8 mouse cellular contexts compared by ENCODE assay signal in genomic region chr9:107534408-107535202, GRCm38 (mm10). TPM values are rescaled to one million over a fixed set of nuclear protein-coding genes. Genes with fewer than 3 reads are reported as not detected.
DNase-seq lines count a peak whose midpoint lies in the region; ATAC-seq and TF ChIP-seq lines count a peak whose summit lies in the region.

No protein-coding gene starts in this region.

- H3K4me3 ChIP-seq in heart, postnatal 0 days (ENCODE audit: low read depth, low read length): peak overlapping the region; percentile 87
- H3K4me3 ChIP-seq in liver, embryonic 11.5 days (ENCODE audit: low read depth, low read length): peak overlapping the region; percentile 83
- peak overlapping the region; percentile 68 for H3K4me3 ChIP-seq in neural tube, embryonic 11.5 days (ENCODE audit: low read depth, low read length)

- H3K27me3 ChIP-seq in heart, postnatal 0 days (ENCODE audit: control insufficient read depth, insufficient read depth, low read length): no peaks in the 10 kb centered on the region
- H3K27me3 ChIP-seq in liver, embryonic 11.5 days (replicated peaks; ENCODE audit: control insufficient read depth, insufficient read depth, low read length): no peaks in the 10 kb centered on the region
- H3K27me3 ChIP-seq in neural tube, embryonic 11.5 days (ENCODE audit: control insufficient read depth, insufficient read depth, low read length): no peaks in the 10 kb centered on the region

- H3K9me3 ChIP-seq in heart, postnatal 0 days (replicated peaks; ENCODE audit: control insufficient read depth, low read length): no peaks in the 10 kb centered on the region
- no peaks in the 10 kb centered on the region for H3K9me3 ChIP-seq in liver, embryonic 11.5 days (ENCODE audit: control insufficient read depth, low read length)
- no peaks in the 10 kb centered on the region for H3K9me3 ChIP-seq in neural tube, embryonic 11.5 days (ENCODE audit: control insufficient read depth, low read length)

- H3K36me3 ChIP-seq in heart, postnatal 0 days (replicated peaks; ENCODE audit: control insufficient read depth, insufficient read depth, low read length): peaks cover 31% of the 10 kb centered on the region
- peaks cover 25% of the 10 kb centered on the region for H3K36me3 ChIP-seq in liver, embryonic 11.5 days (ENCODE audit: control insufficient read depth, insufficient read depth, low read length)
- peaks cover 12% of the 10 kb centered on the region; the same call in 1 of the 2 replicates for H3K36me3 ChIP-seq in neural tube, embryonic 11.5 days (ENCODE audit: control insufficient read depth, insufficient read depth, low read length)

- peak overlapping the region; percentile 80 for H3K9ac ChIP-seq in heart, postnatal 0 days (replicated peaks; ENCODE audit: low read depth, low read length)
- peak overlapping the region; percentile 94 for H3K9ac ChIP-seq in liver, embryonic 11.5 days (ENCODE audit: low read depth, low read length)
- peak overlapping the region; percentile 82 for H3K9ac ChIP-seq in neural tube, embryonic 11.5 days (ENCODE audit: low read length)

- peak overlapping the region; percentile 88 for H3K27ac ChIP-seq in heart, postnatal 0 days (ENCODE audit: low read depth)
- H3K27ac ChIP-seq in liver, embryonic 11.5 days (ENCODE audit: low read depth, low read length): peak overlapping the region; percentile 76
- no peak overlapping the region for H3K27ac ChIP-seq in neural tube, embryonic 11.5 days (ENCODE audit: low read depth, low read length)

- peak; percentile 0; the same call in 1 of the 2 replicates for ATAC-seq in heart, postnatal 0 days (ENCODE audit: insufficient read depth, low read depth)
- peak; percentile 28 for ATAC-seq in liver, embryonic 11.5 days (replicated peaks; ENCODE audit: low FRiP score)
- ATAC-seq in neural tube, embryonic 11.5 days (ENCODE audit: insufficient read depth, low FRiP score, low TSS enrichment): peak; percentile 15; the same call in 1 of the 2 replicates

- TF ChIP-seq EP300 in heart, postnatal 0 days (IDR thresholded peaks at IDR 0.05; ENCODE audit: low read depth): no peak

- H3K4me1 ChIP-seq in heart, postnatal 0 days (ENCODE audit: control insufficient read depth, insufficient read depth): peaks cover 28% of the 10 kb centered on the region
- peaks cover 22% of the 10 kb centered on the region for H3K4me1 ChIP-seq in liver, embryonic 11.5 days (replicated peaks; ENCODE audit: control insufficient read depth, insufficient read depth, low read length)
- H3K4me1 ChIP-seq in neural tube, embryonic 11.5 days (ENCODE audit: control insufficient read depth, insufficient read depth, low read length): peaks cover 27% of the 10 kb centered on the region

- intact Hi-C loops in left cerebral cortex, postnatal 25 days (cut with DNase I): loop anchor here (10.0 kb wide), 1 partner anchor 650 kb away; the partner anchor contains the start of gene Rbm15b

- DNase-seq in adrenal gland, adult (ENCODE audit: inconsistent age in 2 of 2, low spot score in 1 of 2): peak; percentile 56 to 73
- DNase-seq in adrenal gland, postnatal 4 days (ENCODE audit: low spot score in 2 of 2): no peak
- peak; percentile 30 to 39 for DNase-seq in thymus, postnatal 36 days
- DNase-seq in thymus, postnatal 0 days (ENCODE audit: low spot score): no peak
- DNase-seq in heart, postnatal 0 days (ENCODE audit: low spot score): no peak
- no peak for DNase-seq in liver, embryonic 11.5 days (ENCODE audit: low spot score)
- DNase-seq in neural tube, embryonic 11.5 days (ENCODE audit: low spot score): no peak
- no peak for DNase-seq in left cerebral cortex, postnatal 25 days (ENCODE audit: low spot score in 2 of 2)

- no peak for TF ChIP-seq CTCF in heart, postnatal 0 days (IDR thresholded peaks at IDR 0.05; ENCODE audit: low read depth)

- WGBS in heart, postnatal 0 days: under 1% methylated on average over 40 of the region's 40 CpGs
- WGBS in liver, embryonic 11.5 days: under 1% methylated on average over 40 of the region's 40 CpGs
- 1% methylated on average over 40 of the region's 40 CpGs for WGBS in neural tube, embryonic 11.5 days

- H3K4me2 ChIP-seq in heart, postnatal 0 days (ENCODE audit: low read depth, low read length): peak overlapping the region; percentile 99
- peak overlapping the region; percentile 98 for H3K4me2 ChIP-seq in liver, embryonic 11.5 days
- peak overlapping the region; percentile 100 for H3K4me2 ChIP-seq in neural tube, embryonic 11.5 days (ENCODE audit: low read depth)

RNA-seq across cellular contexts. Expression of gene Tmem115, which starts 0.9 kb away (rescaled TPM):
- 10 to 100 TPM; 40.8 to 44.6 TPM for total RNA-seq in adrenal gland, postnatal 4 days (2021)
- 35.0 and 37.1 TPM in 2 replicates for polyA plus RNA-seq in thymus, postnatal 0 days (2015; fragmentation: Nextera tagmentation; extraction: Ambion mirVana)
- 33.4 and 37.3 TPM in 2 replicates for total RNA-seq in heart, postnatal 0 days (2014; rRNA removed; ENCODE audit: low replicate concordance)
- 26.7 and 28.5 TPM in 2 replicates for polyA plus RNA-seq in heart, postnatal 0 days (2015; fragmentation: Nextera tagmentation; extraction: Ambion mirVana)
- polyA plus RNA-seq in liver, embryonic 11.5 days (2014; fragmentation: Nextera tagmentation; extraction: Ambion mirVana): 35.4 and 35.9 TPM in 2 replicates
- polyA plus RNA-seq in neural tube, embryonic 11.5 days (2014; fragmentation: Nextera tagmentation; extraction: Ambion mirVana): 47.0 and 47.2 TPM in 2 replicates
- 10 to 100 TPM; 33.3 to 36.5 TPM for total RNA-seq in left cerebral cortex, postnatal 25 days (2021)

RNA-seq across cellular contexts. Expression of gene Cyb561d2, which starts 7.4 kb away (rescaled TPM):
- total RNA-seq in adrenal gland, postnatal 4 days (2021): 10 to 100 TPM; 19.2 to 21.7 TPM
- 48.5 and 49.8 TPM in 2 replicates for polyA plus RNA-seq in thymus, postnatal 0 days (2015; fragmentation: Nextera tagmentation; extraction: Ambion mirVana)
- 13.4 and 22.1 TPM in 2 replicates for total RNA-seq in heart, postnatal 0 days (2014; rRNA removed; ENCODE audit: low replicate concordance)
- 14.3 and 16.9 TPM in 2 replicates for polyA plus RNA-seq in heart, postnatal 0 days (2015; fragmentation: Nextera tagmentation; extraction: Ambion mirVana)
- 28.9 and 31.0 TPM in 2 replicates for polyA plus RNA-seq in liver, embryonic 11.5 days (2014; fragmentation: Nextera tagmentation; extraction: Ambion mirVana)
- 19.7 and 21.9 TPM in 2 replicates for polyA plus RNA-seq in neural tube, embryonic 11.5 days (2014; fragmentation: Nextera tagmentation; extraction: Ambion mirVana)
- 10 to 100 TPM; 16.2 to 17.4 TPM for total RNA-seq in left cerebral cortex, postnatal 25 days (2021)

RNA-seq across cellular contexts. Expression of gene Nprl2, which starts 7.4 kb away (rescaled TPM):
- total RNA-seq in adrenal gland, postnatal 4 days (2021): 10 to 100 TPM; 18.8 to 19.6 TPM
- polyA plus RNA-seq in thymus, postnatal 0 days (2015; fragmentation: Nextera tagmentation; extraction: Ambion mirVana): 47.2 and 48.4 TPM in 2 replicates
- total RNA-seq in heart, postnatal 0 days (2014; rRNA removed; ENCODE audit: low replicate concordance): 42.3 and 56.4 TPM in 2 replicates
- polyA plus RNA-seq in heart, postnatal 0 days (2015; fragmentation: Nextera tagmentation; extraction: Ambion mirVana): 22.5 and 23.2 TPM in 2 replicates
- polyA plus RNA-seq in liver, embryonic 11.5 days (2014; fragmentation: Nextera tagmentation; extraction: Ambion mirVana): 26.5 and 31.3 TPM in 2 replicates
- 45.8 and 48.9 TPM in 2 replicates for polyA plus RNA-seq in neural tube, embryonic 11.5 days (2014; fragmentation: Nextera tagmentation; extraction: Ambion mirVana)
- total RNA-seq in left cerebral cortex, postnatal 25 days (2021): 10 to 100 TPM; 40.4 to 41.7 TPM

RNA-seq across cellular contexts. Expression of gene Zmynd10, which starts 12.5 kb away (rescaled TPM):
- total RNA-seq in adrenal gland, postnatal 4 days (2021): 1 to 10 TPM in 1 of 2 experiments, under 1 TPM in 1; 0.71 to 1.6 TPM
- 0.89 and 1.5 TPM in 2 replicates for polyA plus RNA-seq in thymus, postnatal 0 days (2015; fragmentation: Nextera tagmentation; extraction: Ambion mirVana)
- total RNA-seq in heart, postnatal 0 days (2014; rRNA removed; ENCODE audit: low replicate concordance): not detected in 2 replicates
- polyA plus RNA-seq in heart, postnatal 0 days (2015; fragmentation: Nextera tagmentation; extraction: Ambion mirVana): 0.25 and 0.49 TPM in 2 replicates
- polyA plus RNA-seq in liver, embryonic 11.5 days (2014; fragmentation: Nextera tagmentation; extraction: Ambion mirVana): 0.10 and 0.35 TPM in 2 replicates
- 0.65 and 1.3 TPM in 2 replicates for polyA plus RNA-seq in neural tube, embryonic 11.5 days (2014; fragmentation: Nextera tagmentation; extraction: Ambion mirVana)
- total RNA-seq in left cerebral cortex, postnatal 25 days (2021): 1 to 10 TPM; 4.0 to 5.6 TPM

RNA-seq across cellular contexts. Expression of gene Rassf1, which starts 16.8 kb away (rescaled TPM):
- 10 to 100 TPM; 34.9 to 37.6 TPM for total RNA-seq in adrenal gland, postnatal 4 days (2021)
- polyA plus RNA-seq in thymus, postnatal 0 days (2015; fragmentation: Nextera tagmentation; extraction: Ambion mirVana): 52.1 and 56.2 TPM in 2 replicates
- 28.7 and 39.0 TPM in 2 replicates for total RNA-seq in heart, postnatal 0 days (2014; rRNA removed; ENCODE audit: low replicate concordance)
- 34.4 and 35.1 TPM in 2 replicates for polyA plus RNA-seq in heart, postnatal 0 days (2015; fragmentation: Nextera tagmentation; extraction: Ambion mirVana)
- 31.2 and 37.0 TPM in 2 replicates for polyA plus RNA-seq in liver, embryonic 11.5 days (2014; fragmentation: Nextera tagmentation; extraction: Ambion mirVana)
- 38.5 and 41.3 TPM in 2 replicates for polyA plus RNA-seq in neural tube, embryonic 11.5 days (2014; fragmentation: Nextera tagmentation; extraction: Ambion mirVana)
- total RNA-seq in left cerebral cortex, postnatal 25 days (2021): 10 to 100 TPM; 14.3 to 17.4 TPM

Comparison
In these comparisons a context has a peak if more than half of its experiments do, and no peak if none do; other contexts are left out.
1. DNase-seq: peak in adrenal gland, adult (2 of 2) and thymus, postnatal 36 days (2 of 2); none in adrenal gland, postnatal 4 days (0 of 2), thymus, postnatal 0 days (single experiment), heart, postnatal 0 days (single experiment), liver, embryonic 11.5 days (single experiment), neural tube, embryonic 11.5 days (single experiment) and left cerebral cortex, postnatal 25 days (0 of 2).
2. Peak in every context shown above with its lines, with median percentiles within 50 percentile points of each other: ATAC-seq, H3K4me2 ChIP-seq, H3K4me3 ChIP-seq and H3K9ac ChIP-seq.